Mouse (Mus musculus): ENCODE measurements around the gene Aox1.

- TF ChIP-seq CTCF (IDR thresholded peaks at IDR 0.05; ENCODE audit: low read depth) (no peak), EP300 (IDR thresholded peaks at IDR 0.05; ENCODE audit: low read depth) (no peak)
These were observed 116.3 kb downstream of the Aox1 start for GRCm38 (mm10) chr1:58146026-58146425.

Data from liver, embryonic 14.5 days (tissue).